Mouse (Mus musculus) frontal cortex, adult (tissue): ENCODE data around the gene Olfr770.
"Not testable (repeated sequence)": the region's sequence is repeated elsewhere in the genome, so short reads cannot be mapped to it uniquely, and the experiment has no call there.

Source experiments
- ATAC-seq: cut with Nextera tagmentation; 2 replicates; pipeline ENCODE4 v1.9.2; 2017; ENCODE audit warnings: mild to moderate bottlenecking, moderate library complexity, mixed read lengths; ENCODE audit not compliant: low TSS enrichment

Olfr770 gene

DNA sequence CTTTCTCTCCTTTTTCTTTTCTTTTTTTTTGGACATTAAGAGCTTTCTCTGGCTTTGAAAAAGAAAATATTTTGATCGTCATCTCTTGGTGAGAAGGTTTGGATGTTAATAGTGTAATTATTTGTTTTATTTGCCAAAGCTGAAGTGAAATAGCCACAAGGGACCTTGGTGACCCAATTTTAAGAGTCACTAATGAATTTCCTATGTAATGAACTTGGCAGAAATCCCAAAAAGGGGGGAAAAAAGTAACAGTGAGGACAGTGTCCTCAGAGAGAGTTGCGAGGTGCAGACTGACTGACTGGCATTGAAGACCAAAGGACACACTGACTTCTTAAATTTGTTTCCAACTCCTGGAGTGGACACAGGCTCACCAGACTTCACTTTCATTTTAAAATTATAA lies at the start of gene Olfr770:
TSS of gene Olfr770 (minus strand) at position 101 of the 400 bp plus-strand sequence.
- no peak for ATAC-seq

DNA sequence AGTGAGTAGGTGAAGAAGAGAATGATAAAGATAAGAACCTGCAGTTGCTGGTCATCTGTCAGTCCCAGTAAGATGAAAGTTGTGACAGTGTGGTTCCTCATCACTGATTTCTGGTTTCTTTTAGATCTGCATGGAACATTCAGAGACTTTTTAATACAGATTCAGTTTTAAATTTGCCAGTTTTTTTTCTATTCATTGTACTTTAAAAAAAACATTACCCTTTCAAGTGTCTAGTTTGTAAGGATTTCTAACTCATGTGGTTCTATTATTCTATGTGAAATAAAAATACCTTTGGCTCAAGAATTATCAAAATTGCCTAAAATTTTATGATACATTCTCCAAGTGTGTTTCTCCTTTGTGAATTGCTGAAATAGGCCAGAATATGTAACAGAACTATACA lies 48.5 kb upstream of the Olfr770 start, which contains the start of gene Olfr773:
TSS of gene Olfr773 (minus strand) at position 101 of the 400 bp plus-strand sequence.
- not testable (repeated sequence) for ATAC-seq

DNA sequence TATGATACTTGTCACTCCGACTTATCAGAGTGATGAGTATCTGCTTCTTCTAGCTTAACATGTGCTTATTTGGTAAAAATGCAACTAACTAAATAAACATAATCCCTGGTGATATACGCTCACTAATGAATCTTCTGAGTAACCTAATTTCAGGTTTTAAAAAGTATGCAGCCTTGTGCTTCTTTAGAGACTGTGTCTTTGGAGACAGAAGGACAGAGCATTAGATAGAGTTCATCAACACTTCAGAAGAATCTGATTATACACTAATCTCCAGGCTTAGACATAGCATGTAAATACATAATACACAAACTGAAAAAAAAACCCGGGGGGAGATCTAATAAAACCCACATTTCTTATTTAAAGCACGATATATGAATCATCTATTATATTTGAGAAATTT lies 39.0 kb upstream of the Olfr770 start, which contains the start of gene Olfr772:
TSS of gene Olfr772 (minus strand) at position 101 of the 400 bp plus-strand sequence.
- not testable (repeated sequence) for ATAC-seq

DNA sequence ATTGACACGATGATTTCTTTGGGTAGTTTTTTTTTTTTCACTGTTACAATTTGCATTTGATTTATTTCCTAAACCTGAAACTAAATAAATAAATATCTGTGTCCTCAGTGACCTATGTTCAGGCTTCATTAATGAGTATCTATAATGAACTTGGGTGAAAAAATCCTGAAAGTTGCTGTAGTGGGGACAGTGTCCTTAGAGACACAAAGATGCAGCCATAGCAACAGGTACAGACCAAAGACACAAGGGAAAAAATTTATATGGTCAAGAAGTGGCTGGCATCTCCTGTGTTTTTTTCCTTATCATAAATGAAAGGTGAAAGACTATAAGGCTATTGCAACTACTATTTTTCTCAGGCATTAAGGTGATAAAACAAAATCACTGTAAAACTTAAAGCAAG lies 25.9 kb upstream of the Olfr770 start, which contains the start of gene Olfr771:
TSS of gene Olfr771 (minus strand) at position 101 of the 400 bp plus-strand sequence.
- ATAC-seq, result no peak

DNA sequence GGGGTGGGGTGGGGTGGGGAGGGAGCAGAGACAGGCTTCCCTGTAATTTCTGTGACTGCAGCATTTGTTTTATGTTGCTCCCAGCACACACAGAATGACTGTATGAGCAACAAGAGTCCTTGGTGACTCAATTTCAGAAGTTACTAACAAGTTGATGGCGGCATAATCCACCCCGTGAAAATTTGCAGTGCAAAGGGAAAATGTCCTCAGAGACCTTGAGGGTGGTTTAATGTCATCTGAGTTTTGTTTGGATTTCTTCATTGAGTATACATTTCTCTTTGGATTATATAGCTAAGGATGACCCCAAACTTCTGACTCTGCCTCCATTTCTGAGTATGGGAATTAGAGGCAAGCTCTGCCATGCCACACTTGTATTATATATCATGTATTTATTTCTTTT lies 21.0 kb downstream of the Olfr770 start, which contains the start of gene Olfr769:
TSS of gene Olfr769 (minus strand) at position 101 of the 400 bp plus-strand sequence.
- ATAC-seq, result no peak

DNA sequence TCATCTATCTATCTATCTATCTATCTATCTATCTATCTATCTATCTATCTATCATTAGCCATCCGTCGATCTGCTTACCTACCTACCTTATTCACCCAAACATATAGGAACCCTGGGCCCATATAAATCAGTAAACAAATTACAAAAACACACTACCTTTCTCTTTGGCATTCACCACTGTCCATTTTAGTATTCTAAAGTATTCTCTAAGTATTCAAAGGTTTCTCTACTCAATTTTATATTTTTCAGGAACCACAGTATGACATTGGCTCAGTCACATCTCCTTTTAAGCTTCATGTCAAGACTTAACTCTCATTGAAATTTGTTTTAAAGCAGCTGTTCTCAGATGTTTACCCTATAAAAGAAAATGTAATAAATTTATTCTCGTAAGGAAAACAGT lies 23.7 kb downstream of the Olfr770 start:
- ATAC-seq, result no peak

DNA sequence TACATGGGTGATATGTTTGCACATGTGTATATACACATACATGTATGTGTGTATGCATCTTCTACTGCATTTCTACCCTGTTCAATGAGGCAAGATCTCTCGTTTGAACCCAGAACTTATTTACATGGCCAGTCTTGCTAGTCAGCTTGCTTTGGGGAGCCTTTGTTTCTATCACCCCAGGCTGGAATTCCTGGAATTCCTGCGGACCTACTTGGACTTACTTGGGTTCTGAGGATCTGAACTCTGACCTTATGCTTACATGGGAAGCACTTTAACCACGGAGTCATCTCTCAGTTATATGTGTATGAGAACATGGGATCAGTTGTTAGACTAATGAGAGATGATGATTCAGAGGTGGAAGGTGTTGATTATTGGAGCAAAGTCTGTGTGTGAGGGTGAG lies 37.6 kb downstream of the Olfr770 start:
- no peak for ATAC-seq

DNA sequence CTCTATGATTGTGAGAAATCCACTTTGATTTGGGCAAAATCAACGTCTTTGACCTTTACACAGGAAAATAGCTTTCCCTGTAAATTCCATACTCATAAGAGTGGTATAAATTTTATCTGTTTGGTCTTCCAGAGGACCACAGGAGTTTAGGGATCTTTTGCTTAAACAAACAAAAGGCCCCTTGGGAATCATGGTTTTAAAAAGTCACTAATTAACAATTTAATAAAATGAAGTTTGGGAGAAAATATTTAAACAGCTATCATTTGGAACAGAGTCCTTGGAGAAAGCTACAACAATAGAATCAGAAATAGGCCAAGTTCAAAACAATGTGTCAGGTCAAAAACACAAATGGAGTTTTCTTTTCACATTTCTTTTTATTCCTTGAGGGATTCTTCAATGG lies 39.5 kb downstream of the Olfr770 start, which contains the start of gene Olfr768:
TSS of gene Olfr768 (minus strand) at position 101 of the 400 bp plus-strand sequence.
- no peak for ATAC-seq

DNA sequence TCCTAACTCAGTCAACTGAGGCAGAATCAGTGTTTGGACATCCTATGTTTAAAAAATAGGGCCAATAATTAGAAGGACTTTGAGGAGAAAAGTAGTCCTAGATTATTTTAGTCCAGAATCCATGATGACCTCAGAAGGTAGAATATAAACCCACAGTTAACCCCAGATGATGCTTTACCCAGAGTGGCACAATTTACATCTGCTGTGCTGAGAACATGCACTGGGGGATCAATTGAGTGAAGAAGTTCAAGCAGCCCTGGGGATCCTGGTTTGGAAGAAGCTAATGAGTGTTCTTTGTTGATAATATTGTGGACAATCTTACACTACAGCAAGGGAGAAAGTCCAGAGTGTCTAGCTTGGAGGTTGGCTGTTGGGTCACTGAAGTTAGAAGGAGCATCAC lies 56.0 kb downstream of the Olfr770 start, which contains the start of gene Olfr767:
TSS of gene Olfr767 (minus strand) at position 101 of the 400 bp plus-strand sequence.
- not testable (repeated sequence) for ATAC-seq
